Mouse (Mus musculus) hindlimb bud, embryonic 11.5 days (tissue): ENCODE results near the gene Hnrnph3.

ENCODE experiments used
- DNase-seq: peaks from one replicate; pipeline ENCODE4 v3.0.0-alpha.2; 2012; ENCODE audit warnings: low read depth, low spot score; ENCODE audit errors: extremely low spot score

The Hnrnph3 gene

DNA sequence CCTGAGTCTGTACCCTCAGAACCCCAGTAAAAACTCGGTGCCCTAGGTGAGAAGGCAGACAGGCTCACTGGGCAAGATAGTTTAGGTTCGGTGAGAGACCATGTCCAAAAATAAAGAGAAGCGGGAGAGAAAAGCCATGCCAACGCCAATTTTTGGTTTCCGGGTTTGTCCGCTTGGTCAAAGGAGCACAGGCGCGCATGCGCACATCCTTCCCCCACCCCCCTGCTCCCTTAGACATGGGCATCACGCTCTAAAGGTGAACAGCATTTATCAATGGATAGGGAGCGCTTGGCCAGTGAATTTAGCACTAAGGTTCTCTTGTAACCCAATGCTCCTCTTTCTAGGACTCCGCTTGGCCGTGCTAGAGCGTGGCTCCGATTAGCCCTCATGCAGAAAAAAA is 33.4 kb downstream of the Hnrnph3 start:
- no peak for DNase-seq

DNA sequence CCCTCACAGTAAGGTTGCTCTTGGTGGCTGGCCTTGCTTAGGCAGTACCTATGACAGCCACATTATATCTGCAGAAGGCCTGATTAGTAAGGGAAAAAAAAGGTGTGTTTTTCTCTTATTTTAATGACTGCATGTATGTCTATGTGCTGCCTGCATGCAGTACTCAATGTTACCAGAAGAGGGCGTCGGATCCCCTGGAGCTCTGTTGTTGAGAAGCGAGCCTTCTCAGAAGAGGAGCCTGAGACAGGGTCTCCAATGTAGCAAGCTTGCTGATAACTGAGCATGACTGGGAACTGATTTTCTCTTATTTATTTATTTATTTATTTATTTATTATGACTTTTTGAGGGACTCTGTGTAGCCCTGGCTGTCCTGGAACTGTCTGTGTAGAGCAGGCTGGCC is 36.7 kb downstream of the Hnrnph3 start:
- peak; percentile 12 for DNase-seq

DNA sequence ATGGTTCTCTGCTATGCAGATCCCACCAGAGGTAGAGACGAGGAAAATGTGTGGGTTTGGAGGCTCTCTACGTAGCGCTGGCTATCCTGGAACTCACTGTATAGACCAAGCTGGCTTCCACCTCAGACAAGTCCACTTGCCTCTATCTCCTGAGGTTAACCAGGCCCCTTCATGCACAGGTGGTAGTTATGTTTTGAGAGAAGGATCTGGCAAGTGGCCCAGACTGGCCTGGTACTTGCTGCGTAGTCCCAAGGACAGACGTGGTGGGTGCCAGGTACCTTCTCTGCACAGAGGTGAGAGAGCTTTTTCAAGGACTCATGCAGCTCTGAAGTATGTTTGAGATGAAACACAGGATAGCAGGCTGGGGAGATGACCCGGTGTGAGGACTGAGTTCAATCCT is 39.5 kb downstream of the Hnrnph3 start:
- no peak for DNase-seq

DNA sequence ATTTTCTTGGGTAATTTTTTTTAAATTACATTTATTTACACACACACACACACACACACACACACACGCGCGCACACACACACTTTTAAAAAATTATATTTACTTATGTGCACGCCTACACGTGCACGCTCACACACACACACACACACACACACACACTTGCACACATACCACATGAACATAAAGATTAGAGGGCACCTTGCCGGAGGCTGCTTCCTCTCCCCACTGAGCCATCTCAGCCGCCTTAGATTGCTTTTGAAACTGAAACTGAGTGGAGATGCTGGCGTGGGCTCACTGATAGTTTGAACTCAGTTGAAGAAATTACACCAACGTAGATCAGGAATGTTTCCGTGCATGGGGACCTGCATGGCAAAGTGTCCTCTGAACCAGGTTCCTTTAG is 39.9 kb downstream of the Hnrnph3 start:
- DNase-seq = no peak

DNA sequence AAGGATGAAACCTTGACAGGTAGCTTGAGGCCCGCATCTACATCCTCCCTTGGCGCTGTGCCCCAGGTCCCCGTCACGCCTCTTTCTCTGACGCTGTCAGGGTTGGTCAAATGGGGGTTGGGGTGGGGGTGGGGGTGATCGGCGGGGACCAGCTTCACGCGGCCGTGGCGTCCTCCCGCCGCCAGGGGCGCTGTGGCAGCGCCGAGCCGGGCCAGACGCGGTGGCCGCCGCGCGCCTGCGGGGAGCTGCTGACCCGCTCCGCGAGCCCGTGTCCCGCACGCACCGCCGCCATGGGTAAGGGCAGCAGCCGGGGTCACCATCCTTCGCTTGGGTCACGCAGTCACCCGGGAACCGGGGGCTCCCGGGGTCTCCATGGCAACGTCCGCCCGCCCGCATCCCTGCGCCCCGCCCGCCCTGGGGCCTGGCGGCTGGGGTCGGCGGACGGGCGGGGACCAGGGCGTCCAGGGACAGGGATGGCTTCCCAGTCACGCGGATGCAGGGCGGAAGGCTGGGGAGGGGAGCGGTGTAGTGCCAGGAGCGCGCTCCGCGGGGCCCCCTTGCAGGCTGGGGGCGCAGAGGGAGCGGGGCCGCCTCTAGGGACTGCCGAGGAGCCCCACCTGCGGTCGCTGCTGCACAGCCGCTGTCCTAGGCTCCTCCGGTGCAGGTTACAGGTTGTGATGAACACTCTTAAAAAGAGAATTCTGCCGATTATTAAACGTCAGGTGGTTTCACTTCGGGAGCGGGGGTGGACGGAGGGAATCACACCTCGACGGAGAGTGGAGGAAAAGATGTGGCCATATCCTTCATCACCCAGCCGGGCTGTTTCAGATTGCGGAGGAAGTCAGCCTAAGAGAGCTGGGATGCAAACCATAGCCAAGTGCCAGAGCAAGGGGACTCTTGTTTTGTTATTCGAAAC is 43.7 kb downstream of the Hnrnph3 start, which contains the start of gene Rufy2:
Gene Rufy2, plus strand, starts transcription at position 185 of the 916 bp plus-strand sequence.
- peak; percentile 39 for DNase-seq

DNA sequence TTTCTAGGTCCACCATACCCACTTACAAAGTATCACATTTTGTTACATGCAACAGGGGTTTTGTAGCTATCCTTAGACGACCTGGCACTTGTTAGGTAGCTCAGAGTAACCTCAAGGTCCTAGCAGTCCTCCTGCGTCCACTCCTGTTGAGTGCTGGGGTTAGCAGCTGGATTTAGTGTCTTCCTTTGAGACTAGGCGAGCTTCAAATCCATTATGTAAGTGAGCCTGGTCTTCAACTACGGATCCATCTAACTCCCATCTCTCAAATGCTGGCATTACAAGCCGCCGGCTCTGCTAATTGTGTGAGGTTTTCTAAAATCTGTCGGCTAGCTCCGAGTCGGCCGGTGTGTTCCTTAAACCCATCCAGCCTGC is 44.4 kb downstream of the Hnrnph3 start:
- DNase-seq = peak; percentile 14

DNA sequence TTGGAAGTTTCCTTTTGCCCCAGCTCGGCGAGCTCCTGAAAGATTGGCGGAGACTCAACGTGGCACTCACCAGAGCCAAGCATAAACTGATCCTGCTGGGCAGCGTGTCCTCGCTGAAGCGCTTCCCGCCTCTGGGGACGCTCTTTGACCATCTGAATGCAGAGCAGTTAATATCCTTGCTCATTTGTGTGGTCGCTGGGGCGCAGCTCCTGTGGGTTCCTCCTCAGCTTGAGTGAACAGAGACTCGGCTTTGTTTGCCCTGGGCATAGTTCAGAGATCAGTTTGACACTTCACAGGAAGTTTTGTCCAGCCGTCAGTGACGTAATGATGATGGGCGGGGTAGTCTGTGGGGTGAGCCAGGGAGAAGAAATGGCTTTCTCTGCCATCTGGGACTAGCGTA is 52.2 kb downstream of the Hnrnph3 start:
- no peak for DNase-seq

DNA sequence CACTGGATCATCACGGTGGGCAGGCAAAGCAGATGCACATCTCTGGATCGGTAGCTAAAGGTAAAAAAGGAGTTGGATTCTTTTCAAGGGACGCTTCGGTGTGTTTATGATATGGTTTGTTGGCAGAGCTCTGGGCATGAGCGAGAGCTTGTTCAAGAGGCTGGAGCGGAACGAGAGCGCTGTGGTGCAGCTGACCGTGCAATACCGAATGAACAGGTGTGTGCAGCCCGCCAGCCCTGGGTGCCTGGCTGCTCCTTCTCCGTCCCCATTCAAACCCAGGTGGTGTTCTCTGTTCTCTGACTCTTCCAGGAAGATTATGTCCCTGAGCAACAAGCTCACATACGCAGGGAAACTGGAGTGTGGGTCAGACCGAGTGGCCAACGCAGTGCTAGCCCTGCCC is 57.7 kb downstream of the Hnrnph3 start:
- DNase-seq = no peak

DNA sequence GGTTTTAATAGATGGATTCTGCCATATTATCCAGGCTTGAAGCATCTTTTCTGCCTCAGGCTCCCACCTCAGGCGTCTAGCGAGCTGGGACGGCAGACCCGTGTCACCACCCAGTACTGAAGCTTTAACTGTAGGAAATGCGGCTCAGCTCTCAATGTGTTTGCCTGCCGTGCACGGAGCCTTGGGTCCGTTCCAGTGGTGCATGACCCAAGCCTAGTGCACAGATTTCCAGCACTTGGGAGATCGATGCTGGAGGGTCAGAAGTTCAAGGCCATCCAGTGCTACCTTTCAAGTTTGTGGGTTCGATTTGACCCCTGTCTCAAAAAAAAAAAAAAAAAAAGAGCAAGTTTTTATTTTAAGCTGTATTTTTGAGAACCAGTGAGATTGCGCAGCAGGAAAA is 58.2 kb downstream of the Hnrnph3 start:
- DNase-seq = no peak
